8 mouse cellular contexts compared by ENCODE assay signal in genomic region chr17:45573780-45574123, GRCm38 (mm10). TPM values are rescaled to one million over a fixed set of nuclear protein-coding genes. Genes with fewer than 3 reads are reported as not detected.
DNase-seq lines count a peak whose midpoint lies in the region; ATAC-seq and TF ChIP-seq lines count a peak whose summit lies in the region.

No protein-coding gene starts in this region.

- DNase-seq in A20 (ENCODE audit: low read depth, low spot score), result peak; percentile 99
- DNase-seq in embryonic facial prominence, embryonic 14.5 days (ENCODE audit: low spot score), result peak; percentile 97
- peak; percentile 96 for DNase-seq in heart, adult 8-10 months (ENCODE audit: low spot score)
- DNase-seq in kidney, adult 9 months, result peak; percentile 99
- DNase-seq in limb, embryonic 14.5 days (ENCODE audit: low spot score), result peak; percentile 98
- DNase-seq in spleen, postnatal 10 days (ENCODE audit: low spot score in 2 of 2), result peak; percentile 90 to 93

- no peaks in the 10 kb centered on the region for H3K9me3 ChIP-seq in embryonic facial prominence, embryonic 14.5 days (ENCODE audit: control insufficient read depth, low read length)
- H3K9me3 ChIP-seq in limb, embryonic 14.5 days (ENCODE audit: control insufficient read depth, low read length), result no peaks in the 10 kb centered on the region
- H3K9me3 ChIP-seq in midbrain, embryonic 16.5 days (replicated peaks; ENCODE audit: control insufficient read depth, low read length, poor library complexity, severe bottlenecking), result no peaks in the 10 kb centered on the region

- H3K4me2 ChIP-seq in embryonic facial prominence, embryonic 14.5 days (ENCODE audit: low read depth, low read length), result peak overlapping the region; percentile 88
- peak overlapping the region; percentile 73 for H3K4me2 ChIP-seq in limb, embryonic 14.5 days (replicated peaks; ENCODE audit: low read depth, low read length, severe bottlenecking)
- peak overlapping the region; percentile 91 for H3K4me2 ChIP-seq in midbrain, embryonic 16.5 days (ENCODE audit: low read length)

- peak; percentile 37; the same call in 1 of the 2 replicates for TF ChIP-seq POLR2A in bone marrow, adult 2 months (IDR thresholded peaks at IDR 0.05; ENCODE audit: borderline replicate concordance, control insufficient read depth, low read depth, low read length)
- no peak for TF ChIP-seq POLR2A in limb, embryonic 14.5 days (IDR thresholded peaks at IDR 0.05; ENCODE audit: borderline replicate concordance, extremely low read depth, insufficient read depth, insufficient read length)

- TF ChIP-seq CTCF in bone marrow, adult 2 months (IDR thresholded peaks at IDR 0.05; ENCODE audit: control insufficient read depth, insufficient read depth, low read length), result no peak

- peak overlapping the region; percentile 93 for H3K27ac ChIP-seq in bone marrow, adult 2 months (ENCODE audit: control insufficient read depth, insufficient read depth, low read depth, low read length, poor library complexity)
- peak overlapping the region; percentile 98 for H3K27ac ChIP-seq in embryonic facial prominence, embryonic 14.5 days (replicated peaks; ENCODE audit: low read depth, low read length)
- peak overlapping the region; percentile 97 for H3K27ac ChIP-seq in limb, embryonic 14.5 days (replicated peaks; ENCODE audit: low read depth, low read length)
- peak overlapping the region; percentile 100 for H3K27ac ChIP-seq in midbrain, embryonic 16.5 days (ENCODE audit: low read length)

- no peaks in the 10 kb centered on the region for H3K27me3 ChIP-seq in embryonic facial prominence, embryonic 14.5 days (replicated peaks; ENCODE audit: control insufficient read depth, insufficient read depth, low read length)
- no peaks in the 10 kb centered on the region for H3K27me3 ChIP-seq in limb, embryonic 14.5 days (ENCODE audit: control insufficient read depth, insufficient read depth, low read length)
- H3K27me3 ChIP-seq in midbrain, embryonic 16.5 days (ENCODE audit: control insufficient read depth, insufficient read depth, low read depth, low read length), result no peaks in the 10 kb centered on the region

- peaks cover 35% of the 10 kb centered on the region for H3K36me3 ChIP-seq in embryonic facial prominence, embryonic 14.5 days (ENCODE audit: control insufficient read depth, insufficient read depth, low read length)
- H3K36me3 ChIP-seq in limb, embryonic 14.5 days (ENCODE audit: control insufficient read depth, insufficient read depth, low read length), result peaks cover 35% of the 10 kb centered on the region
- peaks cover 29% of the 10 kb centered on the region for H3K36me3 ChIP-seq in midbrain, embryonic 16.5 days (ENCODE audit: control insufficient read depth, insufficient read depth, low read length)

- peak overlapping the region; percentile 100 for H3K9ac ChIP-seq in embryonic facial prominence, embryonic 14.5 days (ENCODE audit: low read depth, low read length)
- peak overlapping the region; percentile 98 for H3K9ac ChIP-seq in limb, embryonic 14.5 days (ENCODE audit: low read depth, low read length, severe bottlenecking)
- peak overlapping the region; percentile 96 for H3K9ac ChIP-seq in midbrain, embryonic 16.5 days (ENCODE audit: low read depth, low read length)

- no peaks in the 10 kb centered on the region; the same call in 1 of the 2 replicates for H3K4me1 ChIP-seq in bone marrow, adult 2 months (ENCODE audit: control insufficient read depth, insufficient read depth, low read length)
- H3K4me1 ChIP-seq in embryonic facial prominence, embryonic 14.5 days (ENCODE audit: control insufficient read depth, insufficient read depth, low read length), result peaks cover 12% of the 10 kb centered on the region
- H3K4me1 ChIP-seq in limb, embryonic 14.5 days (ENCODE audit: control insufficient read depth, insufficient read depth, low read length), result peaks cover 10% of the 10 kb centered on the region
- H3K4me1 ChIP-seq in midbrain, embryonic 16.5 days (ENCODE audit: control insufficient read depth, insufficient read depth, low read length), result peaks cover 36% of the 10 kb centered on the region

- WGBS in bone marrow, adult 2 months, result 0% methylated on average over 18 of the region's 18 CpGs
- 0% methylated on average over 16 of the region's 18 CpGs for WGBS in embryonic facial prominence, embryonic 14.5 days
- WGBS in limb, embryonic 14.5 days, result 0% methylated on average over 18 of the region's 18 CpGs
- 0% methylated on average over 16 of the region's 18 CpGs for WGBS in midbrain, embryonic 16.5 days

- ATAC-seq in embryonic facial prominence, embryonic 14.5 days (ENCODE audit: low read depth), result peak; percentile 65
- ATAC-seq in limb, embryonic 14.5 days (ENCODE audit: low FRiP score, low read depth), result peak; percentile 79
- peak; percentile 75 for ATAC-seq in midbrain, embryonic 16.5 days

- H3K4me3 ChIP-seq in bone marrow, adult 2 months (replicated peaks; ENCODE audit: control insufficient read depth, low read depth, low read length), result peak overlapping the region; percentile 97
- peak overlapping the region; percentile 100 for H3K4me3 ChIP-seq in embryonic facial prominence, embryonic 14.5 days (ENCODE audit: low read depth, low read length)
- H3K4me3 ChIP-seq in limb, embryonic 14.5 days (replicated peaks; ENCODE audit: low read length), result peak overlapping the region; percentile 96
- peak overlapping the region; percentile 99 for H3K4me3 ChIP-seq in midbrain, embryonic 16.5 days (ENCODE audit: low read depth, low read length)

RNA-seq across cellular contexts. Expression of gene Hsp90ab1, which starts 0.7 kb away (rescaled TPM):
- polyA plus RNA-seq in bone marrow, adult 2 months (2011; ENCODE audit: insufficient read depth, insufficient read length, low replicate concordance, missing spikeins), result 576 and 1,077 TPM in 2 replicates
- polyA plus RNA-seq in embryonic facial prominence, embryonic 14.5 days (2014; fragmentation: Nextera tagmentation; extraction: Ambion mirVana), result 1,431 and 1,467 TPM in 2 replicates
- 1,000 to 10,000 TPM; 1,121 to 1,613 (median 1,357) TPM for total RNA-seq in heart, adult 8-10 months (2022)
- polyA plus RNA-seq in limb, embryonic 14.5 days (2012; rRNA removed), result 788 and 951 TPM in 2 replicates
- 1,382 and 1,446 TPM in 2 replicates for polyA plus RNA-seq in limb, embryonic 14.5 days (2014; fragmentation: Nextera tagmentation; extraction: Ambion mirVana)
- 1,403 and 1,446 TPM in 2 replicates for polyA plus RNA-seq in midbrain, embryonic 16.5 days (2015; fragmentation: Nextera tagmentation; extraction: Ambion mirVana)

RNA-seq across cellular contexts. Expression of gene Slc35b2, which starts 10.1 kb away (rescaled TPM):
- 14.7 and 22.7 TPM in 2 replicates for polyA plus RNA-seq in bone marrow, adult 2 months (2011; ENCODE audit: insufficient read depth, insufficient read length, low replicate concordance, missing spikeins)
- polyA plus RNA-seq in embryonic facial prominence, embryonic 14.5 days (2014; fragmentation: Nextera tagmentation; extraction: Ambion mirVana), result 139 and 143 TPM in 2 replicates
- total RNA-seq in heart, adult 8-10 months (2022), result 10 to 100 TPM; 23.1 to 27.9 (median 25.3) TPM
- 96.9 and 168 TPM in 2 replicates for polyA plus RNA-seq in limb, embryonic 14.5 days (2012; rRNA removed)
- polyA plus RNA-seq in limb, embryonic 14.5 days (2014; fragmentation: Nextera tagmentation; extraction: Ambion mirVana), result 128 and 138 TPM in 2 replicates
- polyA plus RNA-seq in midbrain, embryonic 16.5 days (2015; fragmentation: Nextera tagmentation; extraction: Ambion mirVana), result 76.0 and 79.6 TPM in 2 replicates

RNA-seq across cellular contexts. Expression of gene Nfkbie, which starts 18.2 kb away (rescaled TPM):
- 6.9 and 14.8 TPM in 2 replicates for polyA plus RNA-seq in bone marrow, adult 2 months (2011; ENCODE audit: insufficient read depth, insufficient read length, low replicate concordance, missing spikeins)
- 4.3 and 4.7 TPM in 2 replicates for polyA plus RNA-seq in embryonic facial prominence, embryonic 14.5 days (2014; fragmentation: Nextera tagmentation; extraction: Ambion mirVana)
- total RNA-seq in heart, adult 8-10 months (2022), result 1 to 10 TPM in 3 of 4 experiments, under 1 TPM in 1; 0.65 to 1.5 (median 1.3) TPM
- 3.6 and 4.3 TPM in 2 replicates for polyA plus RNA-seq in limb, embryonic 14.5 days (2012; rRNA removed)
- polyA plus RNA-seq in limb, embryonic 14.5 days (2014; fragmentation: Nextera tagmentation; extraction: Ambion mirVana), result 4.0 and 6.6 TPM in 2 replicates
- 3.6 and 3.7 TPM in 2 replicates for polyA plus RNA-seq in midbrain, embryonic 16.5 days (2015; fragmentation: Nextera tagmentation; extraction: Ambion mirVana)

RNA-seq across cellular contexts. Expression of gene Tmem151b, which starts 24.3 kb away (rescaled TPM):
- polyA plus RNA-seq in bone marrow, adult 2 months (2011; ENCODE audit: insufficient read depth, insufficient read length, low replicate concordance, missing spikeins), result 1.5 and 4.3 TPM in 2 replicates
- polyA plus RNA-seq in embryonic facial prominence, embryonic 14.5 days (2014; fragmentation: Nextera tagmentation; extraction: Ambion mirVana), result 1.7 and 2.8 TPM in 2 replicates
- total RNA-seq in heart, adult 8-10 months (2022), result under 1 TPM in 1 of 4 experiments, not detected in 3; 0.09 TPM
- 6.1 and 9.3 TPM in 2 replicates for polyA plus RNA-seq in limb, embryonic 14.5 days (2012; rRNA removed)
- polyA plus RNA-seq in limb, embryonic 14.5 days (2014; fragmentation: Nextera tagmentation; extraction: Ambion mirVana), result 2.9 and 4.7 TPM in 2 replicates
- polyA plus RNA-seq in midbrain, embryonic 16.5 days (2015; fragmentation: Nextera tagmentation; extraction: Ambion mirVana), result 31.0 and 32.5 TPM in 2 replicates

RNA-seq across cellular contexts. Expression of gene Slc29a1, which starts 25.7 kb away (rescaled TPM):
- 73.1 and 109 TPM in 2 replicates for polyA plus RNA-seq in bone marrow, adult 2 months (2011; ENCODE audit: insufficient read depth, insufficient read length, low replicate concordance, missing spikeins)
- polyA plus RNA-seq in embryonic facial prominence, embryonic 14.5 days (2014; fragmentation: Nextera tagmentation; extraction: Ambion mirVana), result 96.5 and 110 TPM in 2 replicates
- total RNA-seq in heart, adult 8-10 months (2022), result 10 to 100 TPM; 58.9 to 70.8 (median 66.9) TPM
- polyA plus RNA-seq in limb, embryonic 14.5 days (2012; rRNA removed), result 122 and 157 TPM in 2 replicates
- polyA plus RNA-seq in limb, embryonic 14.5 days (2014; fragmentation: Nextera tagmentation; extraction: Ambion mirVana), result 94.5 and 103 TPM in 2 replicates
- polyA plus RNA-seq in midbrain, embryonic 16.5 days (2015; fragmentation: Nextera tagmentation; extraction: Ambion mirVana), result 37.8 and 40.7 TPM in 2 replicates

Comparison
In these comparisons a context has a peak if more than half of its experiments do, and no peak if none do; other contexts are left out.
1. Peak in every context shown above with its lines: DNase-seq, ATAC-seq, H3K4me3 ChIP-seq and H3K27ac ChIP-seq.